Mouse (Mus musculus): ENCODE measurements around the gene Ccdc27.

Gene Ccdc27

GRCm38 (mm10) chr4:154025641-154026440 lies 16.6 kb downstream of the Ccdc27 start, which contains the start of gene Smim1:
Gene Smim1 (minus strand): TSS chr4:154026230.
- DNase-seq (ENCODE audit: inconsistent age in 2 of 2, low spot score in 1 of 2), result peak; percentile 88 to 95

- DNase-seq (ENCODE audit: inconsistent age in 2 of 2, low spot score in 1 of 2), result peak; percentile 53 to 79
Measured at GRCm38 (mm10) chr4:154024729-154025521, 17.6 kb downstream of the Ccdc27 start.

GRCm38 (mm10) chr4:154023754-154024601 lies 18.5 kb downstream of the Ccdc27 start:
- DNase-seq (ENCODE audit: inconsistent age in 2 of 2, low spot score in 1 of 2), result peak; percentile 39 to 64

- no peak for DNase-seq (ENCODE audit: inconsistent age in 2 of 2, low spot score in 1 of 2)
Measured at GRCm38 (mm10) chr4:154022844-154023243, 19.6 kb downstream of the Ccdc27 start.

GRCm38 (mm10) chr4:154022407-154022806 lies 20.1 kb downstream of the Ccdc27 start:
- DNase-seq (ENCODE audit: inconsistent age in 2 of 2, low spot score in 1 of 2), result peak; percentile 57 to 58

GRCm38 (mm10) chr4:154021432-154021831 lies 21.0 kb downstream of the Ccdc27 start:
- peak in 1 of 2 experiments; percentile 33 for DNase-seq (ENCODE audit: inconsistent age in 2 of 2, low spot score in 1 of 2)

- DNase-seq (ENCODE audit: inconsistent age in 2 of 2, low spot score in 1 of 2), result peak; percentile 46 to 84
Measured at GRCm38 (mm10) chr4:154019571-154019970, 22.9 kb downstream of the Ccdc27 start.

- no peak for DNase-seq (ENCODE audit: inconsistent age in 2 of 2, low spot score in 1 of 2)
Measured at GRCm38 (mm10) chr4:154015476-154015875, 27.0 kb downstream of the Ccdc27 start.

- DNase-seq (ENCODE audit: inconsistent age in 2 of 2, low spot score in 1 of 2), result peak; percentile 43 to 67
Measured at GRCm38 (mm10) chr4:154012132-154012882, 30.2 kb downstream of the Ccdc27 start.

GRCm38 (mm10) chr4:154011646-154012089 lies 30.8 kb downstream of the Ccdc27 start, which contains the start of gene Lrrc47:
Gene Lrrc47 (plus strand): TSS chr4:154011731.
- peak; percentile 89 to 95 for DNase-seq (ENCODE audit: inconsistent age in 2 of 2, low spot score in 1 of 2)

- no peak for DNase-seq (ENCODE audit: inconsistent age in 2 of 2, low spot score in 1 of 2)
Measured at GRCm38 (mm10) chr4:154010907-154011645, 31.4 kb downstream of the Ccdc27 start.

GRCm38 (mm10) chr4:154007759-154008158 lies 34.7 kb downstream of the Ccdc27 start:
- DNase-seq (ENCODE audit: inconsistent age in 2 of 2, low spot score in 1 of 2), result peak in 1 of 2 experiments; percentile 52

GRCm38 (mm10) chr4:154006264-154006663 lies 36.2 kb downstream of the Ccdc27 start:
- DNase-seq (ENCODE audit: inconsistent age in 2 of 2, low spot score in 1 of 2), result no peak

- no peak for DNase-seq (ENCODE audit: inconsistent age in 2 of 2, low spot score in 1 of 2)
Measured at GRCm38 (mm10) chr4:154005488-154005887, 37.0 kb downstream of the Ccdc27 start.

GRCm38 (mm10) chr4:153993505-153993904 lies 49.0 kb downstream of the Ccdc27 start:
- no peak for DNase-seq (ENCODE audit: inconsistent age in 2 of 2, low spot score in 1 of 2)

- peak; percentile 30 to 53 for DNase-seq (ENCODE audit: inconsistent age in 2 of 2, low spot score in 1 of 2)
Measured at GRCm38 (mm10) chr4:153992715-153993114, 49.8 kb downstream of the Ccdc27 start.

GRCm38 (mm10) chr4:153980470-153980869 lies 62.0 kb downstream of the Ccdc27 start:
- no peak for DNase-seq (ENCODE audit: inconsistent age in 2 of 2, low spot score in 1 of 2)

- no peak for DNase-seq (ENCODE audit: inconsistent age in 2 of 2, low spot score in 1 of 2)
Measured at GRCm38 (mm10) chr4:153979243-153979642, 63.2 kb downstream of the Ccdc27 start.

Data from adrenal gland, adult (tissue).